Mouse (Mus musculus) lung, adult 2 months (tissue): ENCODE measurements around the gene Cryba2.

Experiments used
- CTCF ChIP-seq: fragments of 200-500 bp; IDR thresholded peaks from 2 replicates; pipeline ENCODE4 v1.5.1; 2011; ENCODE audit warnings: mild to moderate bottlenecking, low read length, control low read depth; ENCODE audit not compliant: insufficient read depth
- POLR2A ChIP-seq: fragments of 200-500 bp; IDR thresholded peaks from 2 replicates; pipeline ENCODE4 v1.6.1; 2011; ENCODE audit warnings: low read depth, mild to moderate bottlenecking, control low read depth, low read length, borderline replicate concordance; ENCODE audit errors: extremely low read depth

DNA sequence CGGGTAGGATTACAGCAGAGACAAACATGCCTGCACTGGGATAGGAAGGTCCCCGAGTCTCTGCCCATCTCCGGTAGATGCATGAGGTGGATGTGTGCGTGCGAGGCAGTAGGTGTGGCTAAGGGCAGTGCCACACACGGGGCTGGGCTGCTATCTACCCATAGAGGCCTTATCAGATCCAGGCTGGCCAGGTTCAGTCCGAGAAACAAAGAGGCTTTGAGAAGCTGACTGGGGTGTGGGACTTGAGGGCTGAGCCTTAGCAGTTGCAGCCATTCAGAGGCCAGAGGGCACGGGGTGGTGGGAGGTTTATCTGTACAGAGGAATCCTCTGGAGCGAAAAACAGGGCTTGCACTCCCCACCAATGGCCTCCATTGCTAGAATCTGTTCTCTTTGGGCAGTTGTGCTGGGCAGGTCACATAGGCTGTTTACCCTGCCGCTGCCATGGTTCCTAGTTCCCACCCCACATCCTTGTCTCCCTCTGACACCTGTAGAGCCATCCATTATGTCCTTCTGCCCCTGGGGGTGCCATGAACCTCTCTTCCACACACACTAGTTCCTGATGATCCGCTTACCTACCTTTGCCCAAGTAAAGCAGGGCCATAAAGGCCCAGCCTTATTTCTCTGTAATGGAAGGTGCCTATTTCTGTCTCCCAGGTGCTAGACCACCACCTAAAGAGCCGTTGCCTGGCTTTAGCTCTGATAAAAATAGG lies 48.9 kb upstream of the Cryba2 start:
- TF ChIP-seq CTCF = no peak
- no peak for TF ChIP-seq POLR2A
